Mouse (Mus musculus): Measurements from ENCODE around the gene Gprc5a.

DNA sequence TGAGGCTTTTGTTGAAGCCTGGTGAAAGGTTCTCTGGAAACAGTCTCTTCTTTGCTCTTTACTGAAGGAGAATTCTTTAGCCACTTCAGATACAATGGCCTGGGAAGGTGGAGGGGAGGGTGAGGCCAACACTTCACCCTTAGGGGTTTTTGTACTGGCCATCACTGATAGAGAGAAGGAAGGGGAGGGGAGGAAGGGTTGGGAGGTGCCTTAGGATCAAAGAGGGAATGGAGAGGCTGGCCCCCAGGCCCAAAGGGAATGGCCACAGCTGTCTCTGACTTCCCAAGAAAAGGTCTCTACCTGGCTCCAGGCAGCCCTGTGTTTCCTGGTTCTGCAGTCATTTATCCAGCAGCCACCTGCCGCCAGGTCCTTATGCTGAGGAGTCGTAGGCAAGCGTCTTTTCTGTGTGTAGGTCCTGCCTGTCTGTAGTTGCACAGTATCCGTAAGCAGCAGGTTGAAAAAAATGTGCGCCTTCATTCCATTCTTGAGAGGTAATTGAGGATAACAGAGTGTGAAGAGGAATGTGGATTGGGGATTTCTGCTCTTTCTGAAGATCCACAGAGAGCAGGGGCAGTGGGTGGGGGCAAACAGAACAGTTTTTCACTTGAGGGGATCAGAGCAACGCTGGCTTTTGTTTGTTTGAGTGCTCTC lies 1.5 kb downstream of the Gprc5a start:
- TF ChIP-seq EP300 (optimal IDR thresholded peaks at IDR 0.05): no peak
- TF ChIP-seq CTCF (IDR thresholded peaks at IDR 0.05; ENCODE audit: low read depth): no peak
